Mouse (Mus musculus) CH12F3 (cell line): ENCODE results near the gene Speg.

ENCODE experiments used
- in situ Hi-C: fragments of 300-500 bp; cut with MboI; formaldehyde crosslinking; loops from 2 replicates; pipeline ENCODE4 v1.14.3; 2020; ENCODE audit warnings: low sequenced_read_pairs

The Speg gene

DNA sequence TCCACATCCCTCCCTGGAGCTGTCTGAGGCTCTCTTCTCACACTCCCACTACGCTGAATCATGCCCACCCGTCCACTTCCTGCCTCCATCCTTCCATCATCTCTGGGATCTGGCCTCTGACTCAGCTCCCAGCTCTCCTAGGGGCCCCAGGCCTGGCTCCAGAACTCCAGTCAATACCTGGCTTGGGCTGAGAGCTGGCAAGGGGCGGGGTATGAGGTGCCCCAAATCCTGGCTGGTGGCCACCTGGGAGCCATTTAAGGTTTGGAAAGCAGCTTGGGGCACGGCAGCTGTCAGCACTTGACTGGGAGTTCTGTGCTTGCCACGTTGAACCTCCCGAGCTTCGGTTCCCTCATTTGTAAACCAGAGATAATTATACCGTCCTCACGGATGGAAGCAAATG, 18.0 kb downstream of the Speg start:
- in situ Hi-C loops, result no loop called here

DNA sequence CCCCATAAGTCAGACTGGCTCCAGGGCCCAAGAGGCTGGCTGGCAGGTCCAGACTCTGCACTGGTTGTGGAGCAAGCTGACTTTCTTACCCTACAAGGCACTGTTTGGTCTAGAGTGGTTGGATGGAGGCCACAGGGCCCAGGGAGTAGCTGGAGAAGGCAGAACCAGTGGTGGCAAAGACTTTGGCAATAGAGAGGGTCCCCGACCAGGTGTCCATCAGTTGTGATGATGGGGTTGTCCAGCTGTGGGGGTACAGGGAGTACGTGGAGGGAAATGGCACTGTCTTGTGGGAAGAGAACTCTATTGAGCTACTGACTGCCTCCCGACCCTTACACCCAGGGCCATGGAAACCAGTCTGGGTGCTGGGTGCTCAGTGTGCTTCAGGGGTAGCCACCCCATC, 18.7 kb downstream of the Speg start:
- in situ Hi-C loops, result no loop called here

DNA sequence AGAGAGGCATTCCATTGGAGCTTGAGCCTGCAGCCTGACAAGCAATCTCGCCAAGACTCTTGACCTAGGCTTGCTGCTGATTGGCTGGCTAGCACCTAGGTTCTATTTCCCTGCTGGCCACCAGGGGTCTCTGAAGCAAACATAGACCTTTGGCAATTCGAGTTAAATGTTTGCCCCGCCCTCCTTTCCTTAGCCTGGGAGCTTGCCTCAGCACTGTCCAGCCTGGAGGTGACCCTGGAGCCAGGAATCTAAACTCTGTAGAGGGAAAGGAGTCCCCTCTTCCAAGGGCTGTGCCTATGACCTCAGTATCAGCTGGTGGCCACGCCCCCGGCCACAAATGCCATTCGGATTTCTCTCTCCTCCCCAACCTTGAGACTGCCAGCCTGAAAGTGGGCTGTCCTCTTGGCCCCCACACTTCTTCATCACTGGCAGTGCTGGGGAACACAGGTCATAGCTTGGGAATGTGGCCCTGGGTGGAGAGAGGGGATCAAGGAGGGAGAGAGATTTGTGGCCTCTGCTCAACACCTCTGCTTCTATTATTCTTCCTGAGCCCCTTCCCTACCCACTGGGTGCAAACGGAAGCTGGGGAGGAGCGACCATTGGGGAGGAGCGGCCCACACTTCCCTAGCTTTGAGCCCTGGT, 23.8 kb downstream of the Speg start:
- in situ Hi-C loops, result no loop called here

GRCm38 (mm10) chr1:75399755-75400492, 24.8 kb downstream of the Speg start:
- in situ Hi-C loops, result no loop called here

DNA sequence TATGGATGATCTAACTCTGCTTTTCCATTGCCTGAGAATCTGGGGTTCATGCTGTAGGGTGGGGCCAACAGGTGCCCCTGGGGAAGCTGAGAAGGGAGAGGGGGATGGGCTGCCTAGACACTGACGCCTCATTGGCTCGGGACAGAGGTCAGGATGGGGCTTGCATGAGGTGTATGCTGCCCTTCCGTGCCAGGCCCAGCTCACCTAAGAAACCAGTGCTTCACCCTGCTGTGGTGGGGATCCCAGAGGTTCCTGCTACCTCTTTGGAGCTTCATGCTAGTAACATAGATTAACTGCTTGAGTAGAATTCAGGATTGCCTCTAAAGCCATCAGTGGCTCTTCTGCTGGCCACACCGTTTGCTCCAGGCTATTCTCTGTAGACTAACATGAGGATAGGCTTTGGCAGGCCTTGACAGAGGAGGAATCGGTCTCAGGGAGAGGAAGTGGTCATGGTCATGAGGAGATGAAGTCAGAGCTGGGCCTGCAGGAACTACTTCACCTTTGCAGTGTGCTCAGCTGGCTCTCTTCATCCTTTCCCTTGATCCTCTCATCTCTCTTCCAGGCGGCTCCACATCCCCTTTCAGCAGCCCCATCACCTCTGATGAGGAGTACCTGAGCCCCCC, 25.5 kb downstream of the Speg start:
- in situ Hi-C loops, result no loop called here

DNA sequence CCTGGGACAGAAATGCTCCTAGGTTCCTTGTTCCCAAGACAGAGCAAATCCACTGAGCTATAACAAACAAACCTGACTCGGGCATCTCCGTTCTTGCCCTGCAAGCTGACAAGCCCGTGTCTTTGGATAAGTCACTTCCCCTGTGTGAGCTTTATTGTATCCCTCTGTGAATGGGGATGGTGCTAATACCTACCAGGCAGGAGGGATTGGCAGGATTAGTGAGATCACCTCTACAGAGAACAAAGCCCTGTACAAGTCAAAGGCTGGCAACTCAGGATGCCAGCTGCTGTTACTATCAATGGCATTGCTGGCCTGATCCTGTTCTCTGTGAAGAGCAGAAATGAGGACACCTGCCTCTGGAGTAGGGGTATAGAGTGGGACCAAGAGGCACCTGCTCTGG, 30.4 kb downstream of the Speg start:
- in situ Hi-C loops, result no loop called here

- in situ Hi-C loops, result no loop called here
These were observed 31.1 kb downstream of the Speg start for GRCm38 (mm10) chr1:75406173-75406572.

DNA sequence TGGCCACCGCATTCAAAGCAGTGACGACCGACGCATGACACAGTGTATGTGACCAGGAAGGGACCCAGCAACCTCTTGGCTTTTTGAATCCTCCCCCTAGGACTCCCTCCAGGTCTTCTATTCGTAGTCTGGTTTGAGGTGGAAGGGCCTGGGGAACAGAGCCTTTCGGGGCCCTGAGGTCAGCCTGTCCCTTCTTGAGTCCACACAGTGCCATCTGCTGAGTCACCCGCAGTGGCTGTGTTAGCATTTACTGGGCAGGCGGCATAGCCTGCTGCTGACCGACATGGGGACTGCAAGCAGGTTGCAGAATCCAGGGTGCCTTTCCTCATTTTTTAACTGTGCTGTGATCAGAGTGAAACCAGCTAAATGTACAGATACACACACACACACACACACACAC, 32.0 kb downstream of the Speg start:
- in situ Hi-C loops, result no loop called here

- in situ Hi-C loops, result no loop called here
These were observed 33.1 kb downstream of the Speg start for GRCm38 (mm10) chr1:75408210-75408609.

DNA sequence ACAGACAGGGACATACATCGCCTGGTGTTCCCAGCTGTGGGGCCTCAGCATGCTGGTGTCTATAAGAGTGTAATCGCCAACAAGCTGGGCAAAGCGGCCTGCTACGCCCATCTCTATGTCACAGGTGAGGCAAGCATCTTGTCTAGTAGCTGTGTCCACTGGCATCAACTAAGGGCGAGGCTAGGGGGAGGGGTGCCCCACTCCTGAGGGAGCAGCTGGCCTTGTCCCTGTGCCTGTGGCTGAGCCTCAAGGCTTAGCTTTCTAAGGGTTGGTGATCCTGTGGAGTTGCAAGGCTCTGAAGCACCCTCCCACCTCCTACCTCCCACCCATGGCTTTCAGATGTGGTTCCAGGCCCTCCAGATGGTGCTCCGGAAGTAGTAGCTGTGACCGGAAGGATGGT, 34.9 kb downstream of the Speg start:
- in situ Hi-C loops, result no loop called here

- in situ Hi-C loops, result no loop called here
These were observed 37.1 kb downstream of the Speg start for GRCm38 (mm10) chr1:75412196-75412595.

- in situ Hi-C loops, result no loop called here
These were observed 38.7 kb downstream of the Speg start for GRCm38 (mm10) chr1:75413749-75414148.

DNA sequence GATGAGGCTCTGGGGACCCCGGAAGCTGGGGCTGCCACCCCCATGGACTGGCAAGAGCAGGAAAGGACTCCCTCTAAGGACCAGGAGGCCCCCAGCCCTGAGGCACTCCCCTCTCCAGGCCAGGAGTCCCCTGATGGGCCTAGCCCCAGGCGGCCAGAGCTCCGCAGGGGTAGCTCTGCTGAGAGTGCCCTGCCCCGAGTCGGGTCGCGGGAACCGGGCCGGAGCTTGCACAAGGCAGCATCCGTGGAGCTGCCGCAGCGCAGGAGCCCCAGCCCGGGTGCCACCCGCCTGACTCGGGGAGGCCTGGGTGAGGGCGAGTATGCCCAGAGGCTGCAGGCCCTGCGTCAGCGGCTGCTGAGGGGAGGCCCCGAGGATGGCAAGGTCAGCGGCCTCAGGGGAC, 46.7 kb downstream of the Speg start:
- in situ Hi-C loops, result no loop called here

- in situ Hi-C loops, result no loop called here
These were observed 47.2 kb downstream of the Speg start for GRCm38 (mm10) chr1:75422216-75422822.

DNA sequence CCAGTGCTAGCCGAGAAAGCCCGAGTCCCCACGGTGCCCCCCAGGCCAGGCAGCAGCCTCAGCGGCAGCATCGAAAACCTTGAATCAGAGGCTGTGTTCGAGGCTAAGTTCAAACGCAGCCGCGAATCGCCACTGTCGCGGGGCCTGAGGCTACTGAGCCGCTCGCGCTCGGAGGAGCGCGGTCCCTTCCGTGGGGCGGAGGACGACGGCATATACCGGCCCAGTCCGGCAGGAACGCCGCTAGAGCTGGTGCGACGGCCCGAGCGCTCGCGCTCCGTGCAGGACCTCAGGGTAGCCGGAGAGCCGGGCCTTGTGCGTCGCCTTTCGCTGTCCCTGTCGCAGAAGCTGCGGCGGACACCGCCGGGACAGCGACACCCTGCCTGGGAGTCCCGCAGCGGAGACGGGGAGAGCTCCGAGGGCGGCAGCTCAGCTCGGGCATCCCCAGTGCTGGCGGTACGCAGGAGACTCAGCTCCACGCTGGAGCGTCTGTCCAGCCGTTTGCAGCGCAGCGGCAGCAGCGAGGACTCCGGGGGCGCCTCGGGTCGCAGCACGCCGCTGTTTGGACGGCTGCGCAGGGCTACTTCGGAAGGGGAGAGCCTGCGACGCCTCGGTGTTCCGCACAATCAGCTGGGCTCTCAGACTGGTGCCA, 47.9 kb downstream of the Speg start:
- in situ Hi-C loops, result no loop called here

DNA sequence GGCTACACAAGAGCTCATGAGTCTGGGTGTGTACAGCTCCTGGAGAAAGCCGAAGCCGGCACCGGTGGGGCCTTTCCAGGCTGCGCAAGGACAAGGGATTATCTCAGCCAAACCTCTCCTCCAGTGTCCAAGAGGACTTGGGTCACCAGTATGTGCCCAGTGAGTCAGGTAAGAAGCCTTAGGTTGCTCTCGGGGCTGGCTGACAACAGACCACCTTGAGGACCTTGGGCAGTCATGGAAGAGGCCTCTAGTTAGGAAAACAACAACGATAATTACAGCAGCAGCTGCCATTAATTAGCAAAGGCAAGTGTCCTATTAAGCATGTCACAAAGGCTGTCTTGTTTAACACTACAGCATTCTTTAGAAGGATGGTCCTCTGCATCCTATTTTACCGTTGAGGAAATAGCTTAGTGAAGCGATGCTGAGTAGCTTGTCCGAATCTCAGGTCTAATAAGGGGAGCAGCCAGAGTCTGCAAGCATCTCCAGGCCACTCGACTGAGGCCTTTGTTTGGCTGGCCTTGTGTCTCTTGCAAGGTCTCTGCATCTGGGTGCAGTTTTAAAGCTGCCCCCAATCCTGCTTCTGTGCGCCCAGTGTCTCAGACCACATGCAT, 48.8 kb downstream of the Speg start:
- in situ Hi-C loops, result no loop called here

DNA sequence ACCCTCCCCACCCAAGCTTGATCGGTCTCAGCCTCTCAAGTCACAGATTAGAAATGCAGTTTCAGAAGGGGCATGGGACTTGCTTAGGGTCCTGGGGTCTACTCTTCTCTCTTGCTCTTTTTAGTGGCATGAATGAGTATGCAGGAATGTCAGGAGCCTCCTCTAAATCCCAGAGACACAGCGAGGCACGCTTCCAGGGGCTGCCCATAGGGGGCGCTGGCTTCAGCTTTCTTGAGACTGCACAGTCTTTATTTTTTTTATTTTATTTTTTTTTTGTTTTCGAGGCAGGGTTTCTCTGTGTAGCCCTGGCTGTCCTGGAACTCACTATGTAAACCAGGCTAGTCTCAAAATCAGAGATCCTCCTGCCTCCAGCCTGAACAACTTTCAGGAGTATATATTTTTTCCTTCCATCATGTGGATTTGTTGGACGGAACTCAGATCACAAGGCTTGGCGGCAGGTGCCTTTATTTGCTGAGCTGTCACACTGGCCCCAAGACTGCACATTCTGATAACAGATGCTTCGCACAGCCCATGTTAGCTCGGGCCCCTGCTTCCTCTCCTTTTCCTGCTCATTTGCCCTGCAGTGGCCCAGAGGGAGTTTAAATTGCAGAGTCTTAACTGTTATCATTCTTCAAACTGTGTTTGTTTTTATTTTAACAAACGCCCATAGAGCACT, 50.8 kb downstream of the Speg start:
- in situ Hi-C loops, result no loop called here

DNA sequence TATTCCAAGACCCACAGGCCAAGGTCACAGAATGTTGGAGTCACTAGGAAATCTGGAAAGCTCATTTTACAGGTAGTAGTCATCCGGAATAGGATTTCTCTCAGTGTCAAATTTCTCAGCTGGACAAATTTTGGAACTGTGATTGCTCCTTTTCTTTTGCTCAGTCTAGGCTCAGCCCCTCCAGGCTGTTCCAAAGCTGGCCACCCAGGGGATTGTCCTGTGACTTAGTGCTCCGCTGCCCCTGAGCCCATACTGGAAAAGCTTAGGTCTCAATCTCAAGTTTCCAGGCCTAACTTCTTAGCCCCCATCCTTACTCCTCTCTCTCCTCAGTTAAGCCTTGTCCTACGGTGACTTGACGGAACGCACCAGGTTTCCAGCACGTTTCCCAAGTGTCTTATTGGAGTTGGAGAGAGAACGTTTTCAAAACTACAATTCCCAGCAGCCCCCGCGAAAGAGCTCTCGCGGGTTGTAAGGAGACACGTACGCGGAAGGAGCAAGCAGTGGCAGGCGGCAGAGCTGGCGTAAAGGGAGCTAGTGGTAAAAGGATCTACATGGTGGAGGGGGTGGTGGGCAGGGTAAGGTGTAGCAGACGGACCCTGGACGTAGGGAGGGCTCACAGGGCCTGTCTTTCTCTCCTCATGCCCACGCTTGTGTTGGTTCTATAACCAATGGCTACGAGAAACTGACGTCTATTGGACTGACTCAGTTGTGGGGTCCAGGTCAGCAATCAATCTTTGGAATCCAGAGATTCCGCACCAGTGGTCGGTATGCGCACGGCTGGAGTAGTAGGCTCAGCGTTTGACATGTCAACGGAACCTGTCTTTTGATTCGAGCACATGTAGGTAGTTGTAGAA, 60.6 kb downstream of the Speg start, which contains the start of gene Gmppa:
Gene Gmppa, plus strand, starts transcription at position 456 of the 854 bp plus-strand sequence.
- in situ Hi-C loops, result no loop called here

DNA sequence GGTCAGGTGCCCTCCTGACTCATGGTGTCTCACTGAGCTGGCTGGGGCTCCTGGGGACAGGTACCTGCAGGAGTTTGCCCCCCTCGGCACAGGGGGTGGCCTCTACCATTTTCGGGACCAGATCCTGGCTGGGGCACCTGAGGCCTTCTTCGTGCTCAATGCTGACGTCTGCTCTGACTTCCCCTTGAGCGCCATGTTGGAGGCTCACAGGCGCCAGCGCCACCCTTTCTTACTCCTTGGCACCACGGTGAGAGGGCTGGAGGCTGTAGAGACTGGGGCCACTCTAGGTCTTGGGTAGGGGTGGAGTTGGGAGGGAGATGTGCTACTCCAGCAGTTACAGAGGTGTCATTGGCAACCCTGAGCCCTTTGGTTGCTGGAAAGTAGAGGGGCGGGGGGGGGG, 63.7 kb downstream of the Speg start:
- in situ Hi-C loops, result no loop called here
